Mouse (Mus musculus) hindbrain, embryonic 11.5 days (tissue): ENCODE data around the gene Epas1. TPM values are rescaled to one million over a fixed set of nuclear protein-coding genes. Genes with fewer than 3 reads are reported as not detected.

ENCODE experiments used
- ATAC-seq: fragments of 200-750 bp; cut with Nextera tagmentation; 2 replicates; pipeline ENCODE4 v1.8.0; 2017; ENCODE audit warnings: mild to moderate bottlenecking, moderate TSS enrichment, moderate library complexity; ENCODE audit not compliant: low FRiP score
- DNase-seq: peaks from one replicate; pipeline ENCODE4 v3.0.0-alpha.2; 2015; ENCODE audit warnings: low spot score
- H3K27ac ChIP-seq: fragments of 300-500 bp; sonication (generic); 2 replicates; pipeline ENCODE4 v1.5.1; 2014; ENCODE audit warnings: mild to moderate bottlenecking, low read depth, low read length
- H3K27me3 ChIP-seq: fragments of 300-500 bp; sonication (generic); 2 replicates; pipeline ENCODE4 v1.6.1; 2014; ENCODE audit warnings: mild to moderate bottlenecking, low read length, moderate library complexity, mixed read lengths; ENCODE audit not compliant: control insufficient read depth, insufficient read depth
- H3K36me3 ChIP-seq: fragments of 300-500 bp; sonication (generic); 2 replicates; pipeline ENCODE4 v1.6.1; 2014; ENCODE audit warnings: mild to moderate bottlenecking, low read length, moderate library complexity, mixed read lengths; ENCODE audit not compliant: control insufficient read depth, insufficient read depth
- H3K4me1 ChIP-seq: fragments of 300-500 bp; sonication (generic); replicated peaks from 2 replicates; pipeline ENCODE4 v1.6.1; 2014; ENCODE audit warnings: low read length, mixed read lengths; ENCODE audit not compliant: control insufficient read depth, insufficient read depth
- H3K4me2 ChIP-seq: fragments of 300-500 bp; sonication (generic); replicated peaks from 2 replicates; pipeline ENCODE4 v1.6.1; 2014; ENCODE audit warnings: mild to moderate bottlenecking, low read depth, low read length
- H3K4me3 ChIP-seq: fragments of 300-500 bp; sonication (generic); 2 replicates; pipeline ENCODE4 v1.5.1; 2014; ENCODE audit warnings: low read depth, low read length
- H3K9ac ChIP-seq: fragments of 300-500 bp; sonication (generic); 2 replicates; pipeline ENCODE4 v1.6.1; 2014; ENCODE audit warnings: low read depth, low read length
- H3K9me3 ChIP-seq: fragments of 300-500 bp; sonication (generic); 2 replicates; pipeline ENCODE4 v1.6.1; 2016; ENCODE audit warnings: low read length; ENCODE audit not compliant: control insufficient read depth
- WGBS: fragments of 180-500 bp; shearing (Covaris S2); extraction: QIAGEN DNeasy Blood & Tissue Kit; methylation state at CpG from one replicate; pipeline ENCODE4 v1.1.7; 2014; 5-methylcytosine and 5-hydroxymethylcytosine counted together
- polyA plus RNA-seq: library from polyadenylated mRNA; unstranded; fragments of >200 nt; fragmentation: Nextera tagmentation; extraction: Ambion mirVana; gene quantifications from 2 replicates; pipeline ENCODE4 v1.2.1, GENCODE M21; 2014

The Epas1 gene
- polyA plus RNA-seq, 1 experiment from 2014 or later = 6.4 TPM

GRCm38 (mm10) chr17:86765762-86766404, 12.4 kb downstream of the Epas1 start:
- Histone ChIP-seq H3K4me1 (no peaks in the 10 kb centered on the region), H3K9me3 (no peaks in the 10 kb centered on the region), H3K27me3 (no peaks in the 10 kb centered on the region), H3K4me3 (no peak overlapping the region), H3K36me3 (no peaks in the 10 kb centered on the region), H3K27ac (no peak overlapping the region), H3K4me2 (no peak overlapping the region), H3K9ac (no peak overlapping the region)
- DNase-seq (no peak), ATAC-seq (no peak)
- WGBS = 95% methylated on average over 8 of the region's 8 CpGs

GRCm38 (mm10) chr17:86766412-86766811, 12.9 kb downstream of the Epas1 start:
- Histone ChIP-seq H3K27ac (no peak overlapping the region), H3K9ac (no peak overlapping the region), H3K36me3 (no peaks in the 10 kb centered on the region), H3K9me3 (no peaks in the 10 kb centered on the region), H3K4me1 (no peaks in the 10 kb centered on the region), H3K27me3 (no peaks in the 10 kb centered on the region), H3K4me2 (no peak overlapping the region), H3K4me3 (no peak overlapping the region)
- no peak for ATAC-seq
- no peak for DNase-seq
- WGBS = 89% methylated on average over 4 of the region's 4 CpGs

DNA sequence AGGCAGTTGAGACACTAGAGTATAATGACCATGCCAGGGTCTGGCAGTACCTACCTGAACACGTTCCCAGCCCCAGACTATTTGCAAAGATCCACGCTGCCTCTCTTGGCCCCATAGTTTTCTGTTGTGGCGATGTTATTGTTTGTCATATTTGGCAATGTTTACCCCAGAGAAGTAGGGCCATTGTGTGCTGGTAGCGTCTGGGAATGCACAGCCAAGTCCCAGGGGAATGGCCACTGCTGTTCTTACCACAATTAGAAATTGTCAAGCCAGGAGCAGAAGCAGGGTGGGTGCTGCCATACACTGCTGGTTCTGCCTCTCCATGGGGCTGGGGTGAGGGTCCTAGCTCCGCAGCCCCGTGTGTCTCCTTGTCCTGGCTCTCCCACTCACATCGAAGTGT, 15.1 kb downstream of the Epas1 start:
- Histone ChIP-seq H3K9ac (no peak overlapping the region), H3K4me2 (no peak overlapping the region), H3K9me3 (no peaks in the 10 kb centered on the region), H3K4me3 (no peak overlapping the region), H3K4me1 (no peaks in the 10 kb centered on the region), H3K27ac (no peak overlapping the region), H3K36me3 (no peaks in the 10 kb centered on the region), H3K27me3 (no peaks in the 10 kb centered on the region)
- WGBS = 84% methylated on average over 7 of the region's 7 CpGs
- DNase-seq (no peak), ATAC-seq (no peak)

DNA sequence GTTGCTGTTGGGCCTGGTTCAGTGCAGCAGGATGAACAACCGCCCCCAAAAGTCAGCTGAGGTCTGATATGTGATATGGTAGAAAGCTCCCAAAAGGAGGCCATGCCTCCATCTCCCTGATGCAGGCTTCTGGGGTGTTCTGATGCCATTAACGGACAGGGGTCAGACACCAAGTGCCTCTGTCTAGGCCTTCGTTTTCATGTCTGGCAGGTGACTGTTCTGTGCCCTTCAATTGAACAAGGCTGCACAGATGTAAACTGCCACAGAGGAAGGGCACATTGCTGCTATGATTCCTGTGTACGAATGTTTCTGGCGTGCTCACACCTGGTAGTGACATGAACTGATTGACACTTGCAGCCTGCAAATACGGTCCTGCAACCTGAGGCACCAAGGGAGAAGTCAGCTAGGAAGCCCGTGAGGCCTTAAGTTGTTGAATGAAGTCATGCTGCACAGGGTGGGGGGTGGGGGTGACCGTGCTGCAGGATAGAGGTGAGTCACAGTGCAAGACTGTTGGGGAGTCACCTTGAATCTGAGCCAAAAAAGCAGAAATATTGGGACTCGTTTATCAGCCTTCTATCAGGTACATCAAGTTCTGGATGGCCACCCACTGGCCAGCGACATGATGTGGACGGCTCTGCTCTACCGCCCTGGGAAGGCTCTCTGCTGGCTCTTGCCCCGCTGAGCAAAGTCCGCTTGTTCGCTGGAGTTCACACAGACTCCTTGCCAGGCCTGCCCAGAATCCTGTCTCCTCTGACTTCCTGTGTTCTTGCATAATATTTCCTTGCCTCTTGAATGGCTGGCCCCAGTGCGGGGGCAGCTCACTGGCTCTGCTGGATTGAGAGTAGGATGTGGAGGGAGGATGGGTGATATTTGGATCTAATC, 16.1 kb downstream of the Epas1 start:
- DNase-seq = no peak
- ATAC-seq = no peak

DNA sequence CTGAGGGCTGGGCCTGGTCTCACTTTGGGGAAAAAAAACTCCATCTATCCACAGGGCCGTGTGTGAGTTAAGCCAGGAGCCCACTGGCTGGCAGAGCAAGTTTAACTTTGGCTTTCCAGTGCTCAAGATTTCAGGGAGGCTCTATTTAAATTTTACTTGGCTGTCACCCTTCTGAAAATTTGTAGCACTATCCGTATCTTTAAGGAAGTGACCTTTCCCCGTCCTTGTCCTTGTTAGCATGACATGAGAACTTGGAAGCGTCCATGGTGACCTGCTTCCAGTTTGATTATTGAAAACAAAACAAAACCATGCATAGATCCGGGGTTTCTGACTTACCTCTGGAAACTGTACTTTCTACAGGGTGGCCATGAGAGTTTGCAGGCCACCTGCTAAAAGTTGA, 17.3 kb downstream of the Epas1 start:
- no peak overlapping the region for H3K9ac ChIP-seq
- DNase-seq = no peak
- no peak overlapping the region for H3K27ac ChIP-seq
- no peaks in the 10 kb centered on the region for H3K9me3 ChIP-seq
- no peak overlapping the region for H3K4me2 ChIP-seq
- 73% methylated on average over 5 of the region's 5 CpGs for WGBS
- H3K27me3 ChIP-seq = no peaks in the 10 kb centered on the region
- no peaks in the 10 kb centered on the region for H3K4me1 ChIP-seq
- no peak overlapping the region for H3K4me3 ChIP-seq
- H3K36me3 ChIP-seq = no peaks in the 10 kb centered on the region
- ATAC-seq = no peak

More for the DNA sequence above, 16.1 kb downstream of the Epas1 start:
- Histone ChIP-seq H3K4me3 (no peak overlapping the region), H3K27ac (no peak overlapping the region), H3K4me2 (no peak overlapping the region), H3K36me3 (no peaks in the 10 kb centered on the region), H3K9me3 (no peaks in the 10 kb centered on the region), H3K9ac (no peak overlapping the region), H3K4me1 (no peaks in the 10 kb centered on the region), H3K27me3 (no peaks in the 10 kb centered on the region)
- WGBS = 78% methylated on average over 16 of the region's 16 CpGs

- WGBS = 78% methylated on average over 11 of the region's 11 CpGs
Observed at GRCm38 (mm10) chr17:86772035-86772434, 18.5 kb downstream of the Epas1 start.

GRCm38 (mm10) chr17:86772929-86773588, 19.6 kb downstream of the Epas1 start:
- no peaks in the 10 kb centered on the region for H3K4me1 ChIP-seq
- H3K36me3 ChIP-seq = no peaks in the 10 kb centered on the region
- no peaks in the 10 kb centered on the region for H3K9me3 ChIP-seq
- no peak overlapping the region for H3K9ac ChIP-seq
- WGBS = 94% methylated on average over 15 of the region's 15 CpGs
- H3K4me2 ChIP-seq = no peak overlapping the region
- ATAC-seq = no peak
- H3K4me3 ChIP-seq = no peak overlapping the region
- no peak for DNase-seq
- no peak overlapping the region for H3K27ac ChIP-seq
- no peaks in the 10 kb centered on the region for H3K27me3 ChIP-seq

More at GRCm38 (mm10) chr17:86772035-86772434, 18.5 kb downstream of the Epas1 start:
- H3K27ac ChIP-seq = no peak overlapping the region
- no peaks in the 10 kb centered on the region for H3K27me3 ChIP-seq
- H3K36me3 ChIP-seq = no peaks in the 10 kb centered on the region
- H3K9ac ChIP-seq = no peak overlapping the region
- no peaks in the 10 kb centered on the region for H3K4me1 ChIP-seq
- no peak overlapping the region for H3K4me3 ChIP-seq
- no peak overlapping the region for H3K4me2 ChIP-seq
- ATAC-seq (no peak), DNase-seq (no peak)
- H3K9me3 ChIP-seq = no peaks in the 10 kb centered on the region

DNA sequence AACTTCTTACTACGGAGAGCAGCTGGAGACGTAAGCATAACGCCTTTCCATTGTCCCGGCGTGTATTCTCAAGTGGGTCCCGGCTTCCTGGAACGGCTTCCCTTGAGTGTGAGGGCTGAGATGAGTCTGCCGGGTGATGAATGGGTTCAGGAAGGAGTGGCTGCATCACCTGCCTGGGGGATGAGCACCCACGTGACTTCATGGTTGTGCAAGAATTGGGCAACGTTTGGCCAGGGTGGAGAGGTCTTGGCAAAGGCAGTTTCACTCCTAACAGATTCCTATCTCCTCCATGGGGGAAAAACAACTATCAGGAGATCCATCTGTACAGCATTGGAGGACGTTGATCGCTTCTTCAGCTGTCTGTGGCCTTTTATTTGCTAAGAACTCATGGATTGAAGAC, 23.0 kb downstream of the Epas1 start:
- no peak overlapping the region for H3K4me3 ChIP-seq
- no peaks in the 10 kb centered on the region for H3K4me1 ChIP-seq
- H3K36me3 ChIP-seq = no peaks in the 10 kb centered on the region
- H3K9me3 ChIP-seq = no peaks in the 10 kb centered on the region
- H3K9ac ChIP-seq = no peak overlapping the region
- no peak overlapping the region for H3K27ac ChIP-seq
- no peaks in the 10 kb centered on the region for H3K27me3 ChIP-seq
- 88% methylated on average over 12 of the region's 12 CpGs for WGBS
- no peak overlapping the region for H3K4me2 ChIP-seq
- ATAC-seq (no peak), DNase-seq (no peak)
